In genomic region chr5:25092630-25093245, GRCm38 (mm10) we compare ENCODE assay signal across 17 mouse cellular contexts. TPM values are rescaled to one million over a fixed set of nuclear protein-coding genes. Genes with fewer than 3 reads are reported as not detected.
DNase-seq lines count a peak whose midpoint lies in the region; ATAC-seq lines count a peak whose summit lies in the region.
"Had no signal": no experiment of that assay in that cellular context is flagged by ENCODE, and none has a peak within 500 bp of the region (broad histone marks: within the 10 kb centered on the region; RNA-seq: fewer than 3 reads in every experiment).

No protein-coding gene starts in this region.

- 80% methylated on average over 8 of the region's 8 CpGs for WGBS in heart, embryonic 10.5 days

- no peaks in the 10 kb centered on the region for H3K36me3 ChIP-seq in heart, embryonic 10.5 days
- H3K36me3 ChIP-seq: forebrain, embryonic 15.5 days; liver, embryonic 12.5 days; lung, embryonic 15.5 days had no signal

- H3K27ac ChIP-seq in heart, embryonic 10.5 days, result no peak overlapping the region
- H3K27ac ChIP-seq: forebrain, embryonic 15.5 days; hindbrain, postnatal 0 days; liver, embryonic 12.5 days; lung, embryonic 15.5 days had no signal

- no peak overlapping the region for H3K4me3 ChIP-seq in heart, embryonic 10.5 days
- H3K4me3 ChIP-seq: erythroblast, embryonic 14.5 days; forebrain, embryonic 15.5 days; liver, embryonic 12.5 days; lung, embryonic 15.5 days had no signal

- no peaks in the 10 kb centered on the region for H3K9me3 ChIP-seq in heart, embryonic 10.5 days
- H3K9me3 ChIP-seq: forebrain, embryonic 15.5 days; liver, embryonic 12.5 days; lung, embryonic 15.5 days had no signal

- H3K4me1 ChIP-seq in heart, embryonic 10.5 days, result peaks cover 25% of the 10 kb centered on the region
- H3K4me1 ChIP-seq: forebrain, embryonic 15.5 days; liver, embryonic 12.5 days had no signal

- peak; percentile 51 for ATAC-seq in common myeloid progenitor, adult 5-6 weeks (replicated peaks; ENCODE audit: low read depth, poor library complexity, severe bottlenecking)
- ATAC-seq: forebrain, embryonic 15.5 days; hindbrain, postnatal 0 days; liver, embryonic 12.5 days; midbrain, embryonic 16.5 days had no signal

- H3K27me3 ChIP-seq in heart, embryonic 10.5 days (ENCODE audit: insufficient read depth, poor library complexity, severe bottlenecking), result peaks cover 7% of the 10 kb centered on the region
- H3K27me3 ChIP-seq: forebrain, embryonic 15.5 days had no signal

- DNase-seq in heart, adult 11 months, result peak; percentile 80
- no peak for DNase-seq in heart, embryonic 10.5 days (ENCODE audit: low spot score)
- peak; percentile 94 for DNase-seq in kidney, adult 9 months
- DNase-seq in naive thymus-derived CD4-positive, alpha-beta T cell, adult 2 months (ENCODE audit: low read depth), result peak; percentile 19
- DNase-seq in cerebellum, adult 18-20 months, result no peak
- DNase-seq in embryo, embryonic 11 days, result no peak
- no peak for DNase-seq in spleen, postnatal 36 days (ENCODE audit: low spot score in 2 of 2)
- DNase-seq: adrenal gland, adult 2 months; cerebellum, adult 8-10 months; right cerebral cortex, postnatal 25 days had no signal

RNA-seq across cellular contexts. Expression of gene Prkag2, which starts 7.7 kb away (rescaled TPM):
- polyA plus RNA-seq in heart, embryonic 10.5 days (2016; fragmentation: Nextera tagmentation; extraction: Ambion mirVana), result 65.1 and 100 TPM in 2 replicates
- total RNA-seq in common myeloid progenitor, adult 5-6 weeks (2017), result 17.6 and 26.3 TPM in 2 replicates

Comparison
In these comparisons a context has a peak if more than half of its experiments do, and no peak if none do; other contexts are left out.
1. DNase-seq: peak in heart, adult 11 months (single experiment), kidney, adult 9 months (single experiment) and naive thymus-derived CD4-positive, alpha-beta T cell, adult 2 months (single experiment); none in heart, embryonic 10.5 days (single experiment), cerebellum, adult 18-20 months (0 of 2), embryo, embryonic 11 days (single experiment) and spleen, postnatal 36 days (0 of 2).